Mouse (Mus musculus): ENCODE results near the gene Hoxd4. TPM values are rescaled to one million over a fixed set of nuclear protein-coding genes. Genes with fewer than 3 reads are reported as not detected.

Gene Hoxd4
- polyA plus RNA-seq, 1 experiment from 2014 or later = 2.3 TPM

DNA sequence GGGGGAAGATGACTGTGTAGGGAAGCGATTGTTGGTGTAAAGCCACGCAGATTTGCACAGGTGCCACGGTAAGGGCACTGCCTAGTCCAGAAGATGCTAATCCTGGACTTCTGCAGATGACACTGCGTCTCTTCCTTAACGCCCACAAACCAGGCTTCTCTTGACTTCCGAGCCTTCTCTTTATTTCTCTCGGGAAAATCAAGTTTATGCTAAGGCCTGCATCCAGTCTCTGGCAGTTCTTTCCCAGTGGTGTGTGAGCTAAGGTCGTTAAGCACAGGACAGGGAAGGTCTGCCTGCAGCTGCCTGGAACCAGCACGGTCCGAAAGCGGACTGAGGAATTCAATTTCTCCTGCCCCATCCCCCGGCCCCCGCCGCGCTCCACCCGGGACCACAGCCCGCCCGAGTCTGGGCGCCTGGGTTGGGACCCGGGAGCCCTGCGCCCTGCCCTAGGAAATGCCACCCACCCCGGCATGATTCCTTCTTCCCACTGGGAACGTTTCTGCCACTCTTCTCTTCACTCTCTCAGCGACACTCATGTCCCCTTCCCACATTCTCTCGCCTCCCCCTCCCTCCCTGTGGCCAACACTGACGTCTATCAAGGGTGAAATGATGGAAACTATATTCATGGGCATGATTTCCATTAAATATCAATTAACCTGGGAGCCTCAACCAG is 7.9 kb upstream of the Hoxd4 start:
- no peak overlapping the region for H3K4me3 ChIP-seq (ENCODE audit: low read length)
- no peaks in the 10 kb centered on the region for H3K9me3 ChIP-seq (ENCODE audit: control insufficient read depth, low read length)
- H3K27ac ChIP-seq (ENCODE audit: low read depth, low read length) = no peak overlapping the region
- ATAC-seq = no peak; the same call in 1 of the 2 replicates
- peaks cover 10% of the 10 kb centered on the region for H3K4me1 ChIP-seq (ENCODE audit: control insufficient read depth, insufficient read depth, low read depth, low read length)
- WGBS = 4% methylated on average over 26 of the region's 26 CpGs
- no peaks in the 10 kb centered on the region for H3K36me3 ChIP-seq (ENCODE audit: control insufficient read depth, insufficient read depth, low read length)
- H3K27me3 ChIP-seq (replicated peaks; ENCODE audit: control insufficient read depth, insufficient read depth, low read length) = peaks cover 47% of the 10 kb centered on the region
- H3K4me2 ChIP-seq (ENCODE audit: low read length) = no peak overlapping the region
- no peak overlapping the region for H3K9ac ChIP-seq (ENCODE audit: low read depth, low read length)

DNA sequence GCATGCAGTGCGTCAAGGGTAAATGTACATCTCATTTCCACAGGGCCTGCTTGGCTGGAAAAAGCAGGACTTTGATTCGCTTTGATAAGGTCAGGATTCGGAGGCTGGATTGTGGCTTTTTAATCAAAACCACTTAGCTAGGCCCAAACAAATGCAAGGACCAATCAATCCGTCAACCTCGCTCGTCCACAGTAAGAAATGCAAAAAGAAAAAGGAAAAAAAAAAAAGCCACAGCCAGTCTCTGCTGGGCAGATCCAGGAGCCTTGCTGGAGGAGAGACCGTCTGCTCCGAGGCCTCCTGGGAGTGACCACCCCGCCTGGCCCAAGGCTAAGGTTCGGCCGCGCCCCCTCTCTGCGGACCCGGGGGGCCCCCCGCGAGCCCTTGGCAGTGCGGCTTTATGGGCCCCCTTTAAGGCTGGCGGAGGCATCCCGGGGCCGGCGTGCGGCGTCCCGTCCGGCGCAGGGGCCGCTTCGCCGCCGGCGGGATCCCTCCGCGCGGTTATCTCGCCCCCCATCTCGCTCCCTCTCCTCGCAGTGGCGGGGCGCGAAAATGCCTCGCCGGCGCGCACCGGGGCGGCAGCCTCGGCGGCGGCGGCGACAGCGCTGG is 7.2 kb upstream of the Hoxd4 start, which contains the start of gene Hoxd8:
Gene Hoxd8, plus strand, starts transcription at position 223 of the 606 bp plus-strand sequence.
- Histone ChIP-seq H3K4me3 (ENCODE audit: low read length) (peak within 1 kb of the TSS; percentile 41), H3K9me3 (ENCODE audit: control insufficient read depth, low read length) (no peaks in the 10 kb centered on the region), H3K27ac (ENCODE audit: low read depth, low read length) (no peak within 1 kb of the TSS), H3K9ac (ENCODE audit: low read depth, low read length) (peak within 1 kb of the TSS; percentile 43), H3K4me2 (ENCODE audit: low read length) (peak within 1 kb of the TSS; percentile 55), H3K4me1 (ENCODE audit: control insufficient read depth, insufficient read depth, low read depth, low read length) (peaks cover 10% of the 10 kb centered on the region), H3K27me3 (replicated peaks; ENCODE audit: control insufficient read depth, insufficient read depth, low read length) (peaks cover 53% of the 10 kb centered on the region), H3K36me3 (ENCODE audit: control insufficient read depth, insufficient read depth, low read length) (no peaks in the 10 kb centered on the region)
- under 1% methylated on average over 28 of the region's 52 CpGs for WGBS
- ATAC-seq = no peak; the same call in 1 of the 2 replicates

DNA sequence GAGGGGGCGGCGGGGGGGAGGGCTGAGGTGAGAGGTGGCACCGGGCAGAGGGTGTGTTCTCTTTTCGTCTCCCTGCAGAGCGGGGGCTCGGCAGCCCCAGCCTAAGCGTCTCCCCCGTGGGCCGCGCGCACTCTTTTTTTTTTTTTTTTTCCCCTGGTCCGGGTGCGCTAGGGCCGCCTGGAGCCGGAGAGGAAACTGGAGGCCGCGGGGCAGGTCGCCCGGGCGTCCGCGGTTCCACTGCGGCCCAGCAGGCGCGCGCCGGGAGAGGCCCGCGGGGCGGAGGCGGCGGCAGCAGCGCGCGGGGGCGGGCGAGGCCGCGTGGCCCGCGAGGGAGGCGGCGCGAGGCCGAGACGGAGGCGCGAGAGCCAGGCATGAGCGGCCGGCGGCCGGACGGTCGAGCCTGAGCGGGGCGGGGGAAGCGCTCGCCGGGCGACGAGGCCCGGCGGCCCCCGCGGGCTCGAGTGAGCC is 6.7 kb upstream of the Hoxd4 start:
- Histone ChIP-seq H3K4me3 (ENCODE audit: low read length) (peak overlapping the region; percentile 41), H3K36me3 (ENCODE audit: control insufficient read depth, insufficient read depth, low read length) (no peaks in the 10 kb centered on the region), H3K9ac (ENCODE audit: low read depth, low read length) (peak overlapping the region; percentile 43), H3K27me3 (replicated peaks; ENCODE audit: control insufficient read depth, insufficient read depth, low read length) (peaks cover 53% of the 10 kb centered on the region), H3K9me3 (ENCODE audit: control insufficient read depth, low read length) (no peaks in the 10 kb centered on the region), H3K4me2 (ENCODE audit: low read length) (peak overlapping the region; percentile 55), H3K4me1 (ENCODE audit: control insufficient read depth, insufficient read depth, low read depth, low read length) (peaks cover 10% of the 10 kb centered on the region), H3K27ac (ENCODE audit: low read depth, low read length) (no peak overlapping the region)
- ATAC-seq = no peak
- 2% methylated on average over 20 of the region's 66 CpGs for WGBS

DNA sequence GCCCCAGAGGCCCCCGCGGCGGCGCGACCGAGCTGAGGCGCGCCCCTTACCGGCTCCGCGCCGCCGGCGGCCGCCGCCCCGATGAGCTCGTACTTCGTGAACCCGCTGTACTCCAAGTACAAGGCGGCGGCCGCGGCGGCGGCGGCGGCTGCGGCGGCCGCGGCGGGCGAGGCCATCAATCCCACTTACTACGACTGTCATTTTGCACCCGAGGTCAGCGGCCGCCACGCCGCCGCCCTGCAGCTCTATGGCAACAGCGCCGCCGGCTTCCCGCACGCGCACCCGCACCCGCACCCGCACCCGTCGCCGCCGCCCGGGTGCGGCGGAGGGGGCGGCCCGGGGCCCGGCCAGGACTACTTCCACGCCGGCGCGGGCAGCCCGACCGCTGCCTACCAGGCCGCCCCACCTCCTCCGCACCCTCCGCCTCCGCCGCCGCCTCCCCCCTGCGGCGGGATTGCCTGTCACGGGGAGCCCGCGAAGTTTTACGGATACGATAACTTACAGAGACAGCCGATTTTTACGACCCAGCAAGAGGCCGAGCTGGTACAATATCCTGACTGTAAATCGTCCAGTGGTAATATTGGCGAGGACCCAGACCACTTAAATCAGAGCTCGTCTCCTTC is 6.2 kb upstream of the Hoxd4 start:
- H3K4me1 ChIP-seq (ENCODE audit: control insufficient read depth, insufficient read depth, low read depth, low read length) = peaks cover 10% of the 10 kb centered on the region
- under 1% methylated on average over 43 of the region's 85 CpGs for WGBS
- H3K4me3 ChIP-seq (ENCODE audit: low read length) = peak overlapping the region; percentile 41
- H3K27ac ChIP-seq (ENCODE audit: low read depth, low read length) = no peak overlapping the region
- H3K4me2 ChIP-seq (ENCODE audit: low read length) = peak overlapping the region; percentile 55
- no peak for ATAC-seq
- no peaks in the 10 kb centered on the region for H3K9me3 ChIP-seq (ENCODE audit: control insufficient read depth, low read length)
- no peaks in the 10 kb centered on the region for H3K36me3 ChIP-seq (ENCODE audit: control insufficient read depth, insufficient read depth, low read length)
- H3K9ac ChIP-seq (ENCODE audit: low read depth, low read length) = peak overlapping the region; percentile 43
- H3K27me3 ChIP-seq (replicated peaks; ENCODE audit: control insufficient read depth, insufficient read depth, low read length) = peaks cover 53% of the 10 kb centered on the region

DNA sequence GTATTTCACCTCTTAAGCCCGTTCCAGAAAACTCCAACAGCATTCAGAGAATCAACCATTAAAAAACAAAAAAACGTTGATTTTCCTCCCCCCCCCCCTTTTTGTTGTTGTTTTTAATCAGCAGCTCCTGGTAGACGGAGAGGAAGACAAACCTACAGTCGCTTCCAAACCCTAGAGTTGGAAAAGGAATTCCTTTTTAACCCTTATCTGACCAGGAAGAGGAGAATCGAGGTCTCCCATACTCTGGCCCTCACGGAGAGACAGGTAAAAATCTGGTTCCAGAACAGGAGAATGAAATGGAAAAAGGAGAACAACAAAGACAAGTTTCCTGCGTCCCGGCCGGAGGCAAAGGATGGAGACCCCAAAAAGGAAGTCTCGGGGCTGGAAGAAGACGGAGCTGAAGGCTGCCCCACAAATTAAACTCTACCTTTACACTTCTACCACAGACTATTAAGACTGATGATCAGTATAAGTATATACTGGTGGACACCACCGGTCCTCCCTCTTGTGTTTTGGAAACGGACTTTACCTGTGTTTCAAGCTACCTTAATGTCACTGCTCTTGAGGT is 5.3 kb upstream of the Hoxd4 start:
- H3K9ac ChIP-seq (ENCODE audit: low read depth, low read length) = no peak overlapping the region
- peaks cover 52% of the 10 kb centered on the region for H3K27me3 ChIP-seq (replicated peaks; ENCODE audit: control insufficient read depth, insufficient read depth, low read length)
- no peak overlapping the region for H3K4me2 ChIP-seq (ENCODE audit: low read length)
- H3K9me3 ChIP-seq (ENCODE audit: control insufficient read depth, low read length) = no peaks in the 10 kb centered on the region
- no peaks in the 10 kb centered on the region for H3K36me3 ChIP-seq (ENCODE audit: control insufficient read depth, insufficient read depth, low read length)
- no peak overlapping the region for H3K4me3 ChIP-seq (ENCODE audit: low read length)
- no peak for ATAC-seq
- no peak overlapping the region for H3K27ac ChIP-seq (ENCODE audit: low read depth, low read length)
- peaks cover 10% of the 10 kb centered on the region for H3K4me1 ChIP-seq (ENCODE audit: control insufficient read depth, insufficient read depth, low read depth, low read length)
- 3% methylated on average over 13 of the region's 13 CpGs for WGBS

DNA sequence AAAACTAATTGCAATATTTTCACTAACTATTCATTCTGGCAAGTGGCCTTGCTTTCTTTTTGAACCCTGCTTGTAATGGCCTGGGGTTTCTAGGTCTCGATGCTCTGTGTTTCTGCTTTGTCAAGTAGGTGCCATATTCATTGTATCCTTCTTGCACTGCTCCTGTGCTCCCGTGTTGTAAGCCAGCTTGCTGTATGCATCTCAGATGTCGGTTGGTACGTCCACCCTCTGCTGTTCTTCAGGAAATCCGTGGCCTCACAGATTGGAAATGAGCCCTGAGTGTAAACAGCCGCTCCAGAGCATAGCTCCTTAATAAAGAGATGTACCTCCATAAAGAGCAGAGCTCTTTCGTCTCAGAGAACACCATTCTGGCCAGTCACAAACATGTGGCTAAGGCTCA is 4.1 kb upstream of the Hoxd4 start:
- H3K4me2 ChIP-seq (ENCODE audit: low read length) = no peak overlapping the region
- peaks cover 58% of the 10 kb centered on the region for H3K27me3 ChIP-seq (replicated peaks; ENCODE audit: control insufficient read depth, insufficient read depth, low read length)
- no peak for ATAC-seq
- H3K9ac ChIP-seq (ENCODE audit: low read depth, low read length) = no peak overlapping the region
- no peak overlapping the region for H3K4me3 ChIP-seq (ENCODE audit: low read length)
- no peaks in the 10 kb centered on the region for H3K36me3 ChIP-seq (ENCODE audit: control insufficient read depth, insufficient read depth, low read length)
- H3K4me1 ChIP-seq (ENCODE audit: control insufficient read depth, insufficient read depth, low read depth, low read length) = peaks cover 14% of the 10 kb centered on the region
- 10% methylated on average over 7 of the region's 7 CpGs for WGBS
- H3K9me3 ChIP-seq (ENCODE audit: control insufficient read depth, low read length) = no peaks in the 10 kb centered on the region
- no peak overlapping the region for H3K27ac ChIP-seq (ENCODE audit: low read depth, low read length)

DNA sequence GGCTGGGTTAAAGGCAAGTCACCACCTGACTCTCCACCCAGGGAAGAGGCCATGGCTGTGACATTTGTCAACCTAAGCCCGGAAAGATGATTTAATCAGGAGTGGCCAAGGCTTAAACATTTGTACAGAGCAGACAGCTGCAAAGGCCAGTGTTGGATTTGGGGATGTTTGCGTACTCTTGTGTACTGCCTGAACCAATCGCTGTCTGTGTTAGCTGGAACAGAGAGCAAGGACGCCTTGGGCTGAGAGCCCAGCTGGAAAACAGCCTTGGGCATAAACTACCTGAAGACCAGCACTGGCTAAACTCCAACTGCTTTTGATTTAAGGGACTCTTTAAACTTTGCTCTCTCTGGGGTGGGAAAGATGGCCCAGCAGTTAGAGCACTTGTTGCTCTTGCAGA is 3.1 kb upstream of the Hoxd4 start:
- no peaks in the 10 kb centered on the region for H3K9me3 ChIP-seq (ENCODE audit: control insufficient read depth, low read length)
- 10% methylated on average over 4 of the region's 4 CpGs for WGBS
- no peak overlapping the region for H3K27ac ChIP-seq (ENCODE audit: low read depth, low read length)
- no peak for ATAC-seq
- H3K4me1 ChIP-seq (ENCODE audit: control insufficient read depth, insufficient read depth, low read depth, low read length) = peaks cover 14% of the 10 kb centered on the region
- no peak overlapping the region for H3K9ac ChIP-seq (ENCODE audit: low read depth, low read length)
- H3K4me2 ChIP-seq (ENCODE audit: low read length) = no peak overlapping the region
- H3K4me3 ChIP-seq (ENCODE audit: low read length) = no peak overlapping the region
- H3K36me3 ChIP-seq (ENCODE audit: control insufficient read depth, insufficient read depth, low read length) = no peaks in the 10 kb centered on the region
- H3K27me3 ChIP-seq (replicated peaks; ENCODE audit: control insufficient read depth, insufficient read depth, low read length) = peaks cover 58% of the 10 kb centered on the region

DNA sequence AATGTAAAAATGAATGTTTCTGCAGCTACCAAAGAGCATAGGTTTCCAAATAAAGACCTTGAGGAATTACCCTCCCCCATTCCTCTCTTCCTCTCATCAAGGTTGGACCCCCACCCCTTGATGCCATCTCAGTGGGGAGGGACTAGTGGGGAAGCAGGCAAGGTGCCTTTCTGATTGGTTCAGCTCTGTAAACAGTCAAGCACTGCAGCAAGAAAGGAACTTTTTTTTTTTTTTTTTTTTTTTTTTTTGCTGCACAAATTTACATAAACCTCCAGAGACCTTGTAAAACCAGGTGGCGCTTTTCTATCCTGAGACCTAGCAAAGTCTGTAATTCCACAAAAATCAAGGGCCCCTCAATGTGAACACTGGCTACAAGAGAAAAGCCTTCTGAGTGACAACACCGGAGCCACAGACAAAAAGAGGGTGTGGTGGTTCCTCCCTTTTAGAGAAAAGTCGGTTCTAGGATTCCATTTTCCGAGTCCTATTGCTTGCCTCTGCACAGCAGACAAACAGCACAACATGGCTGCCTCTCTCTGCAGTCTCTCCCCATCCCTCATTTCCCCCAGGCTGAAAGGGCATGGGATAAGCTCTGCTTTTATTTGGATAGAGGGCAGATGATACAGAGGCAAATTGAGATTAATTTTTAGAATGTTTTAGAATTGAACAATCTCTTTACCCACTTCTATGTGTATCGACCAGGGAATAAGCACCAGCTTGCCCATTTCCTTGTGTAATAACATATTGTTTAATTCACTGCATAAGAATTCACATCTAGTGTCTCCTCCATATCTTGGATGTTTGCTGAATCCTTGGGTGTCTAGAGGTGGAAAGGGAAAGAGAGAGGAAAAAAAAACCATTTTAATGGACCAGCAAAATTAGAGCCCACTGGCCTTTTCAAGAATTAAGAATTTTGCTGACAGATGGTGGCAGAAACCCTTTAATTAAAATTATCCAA is 2.0 kb upstream of the Hoxd4 start:
- Histone ChIP-seq H3K27ac (ENCODE audit: low read depth, low read length) (no peak overlapping the region), H3K36me3 (ENCODE audit: control insufficient read depth, insufficient read depth, low read length) (no peaks in the 10 kb centered on the region), H3K4me3 (ENCODE audit: low read length) (no peak overlapping the region), H3K27me3 (replicated peaks; ENCODE audit: control insufficient read depth, insufficient read depth, low read length) (peaks cover 56% of the 10 kb centered on the region), H3K9ac (ENCODE audit: low read depth, low read length) (no peak overlapping the region), H3K4me1 (ENCODE audit: control insufficient read depth, insufficient read depth, low read depth, low read length) (peaks cover 14% of the 10 kb centered on the region), H3K9me3 (ENCODE audit: control insufficient read depth, low read length) (no peaks in the 10 kb centered on the region), H3K4me2 (ENCODE audit: low read length) (no peak overlapping the region)
- 4% methylated on average over 5 of the region's 5 CpGs for WGBS
- ATAC-seq = no peak
